Mouse (Mus musculus): ENCODE measurements around the gene Tnfaip2. TPM values are rescaled to one million over a fixed set of nuclear protein-coding genes. Genes with fewer than 3 reads are reported as not detected.

Gene Tnfaip2
- polyA plus RNA-seq, 1 experiment from 2014 or later: 12.0 TPM

Other genes with a start within 250 kb of the Tnfaip2 start
- gene Amn, start 171.4 kb upstream of the Tnfaip2 start, polyA plus RNA-seq (2016; fragmentation: Nextera tagmentation; extraction: Ambion mirVana): 2.0 and 3.5 TPM in 2 replicates
- 33.5 and 38.2 TPM in 2 replicates for gene Cdc42bpb, start 64.8 kb upstream of the Tnfaip2 start, polyA plus RNA-seq (2016; fragmentation: Nextera tagmentation; extraction: Ambion mirVana)
- gene Lbhd2, start 35.7 kb upstream of the Tnfaip2 start, polyA plus RNA-seq (2016; fragmentation: Nextera tagmentation; extraction: Ambion mirVana): 0.31 TPM in 1 of 2 replicates, not detected in the other
- 8.5 and 10.1 TPM in 2 replicates for gene Exoc3l4, start 25.5 kb upstream of the Tnfaip2 start, polyA plus RNA-seq (2016; fragmentation: Nextera tagmentation; extraction: Ambion mirVana)
- 2.1 and 2.4 TPM in 2 replicates for gene Gm266, start 43.4 kb downstream of the Tnfaip2 start, polyA plus RNA-seq (2016; fragmentation: Nextera tagmentation; extraction: Ambion mirVana)
- gene Eif5, start 95.5 kb downstream of the Tnfaip2 start, polyA plus RNA-seq (2016; fragmentation: Nextera tagmentation; extraction: Ambion mirVana): 510 TPM in 2 replicates
- gene Mark3, start 132.1 kb downstream of the Tnfaip2 start, polyA plus RNA-seq (2016; fragmentation: Nextera tagmentation; extraction: Ambion mirVana): 51.0 and 53.7 TPM in 2 replicates
- gene Ckb, start 229.9 kb downstream of the Tnfaip2 start, polyA plus RNA-seq (2016; fragmentation: Nextera tagmentation; extraction: Ambion mirVana): 363 and 373 TPM in 2 replicates
- gene Trmt61a, start 235.6 kb downstream of the Tnfaip2 start, polyA plus RNA-seq (2016; fragmentation: Nextera tagmentation; extraction: Ambion mirVana): 8.8 and 10.2 TPM in 2 replicates